Mouse (Mus musculus) v-Abl transformed pro-B cells (cell line): ENCODE measurements around the gene Fbxo2.

ENCODE experiments used
- in situ Hi-C, 2 experiments: fragments of 400-800 bp; cut with MboI; formaldehyde crosslinking; loops; one replicate each; pipeline ENCODE4 v1.15.1; 2025; ENCODE audit not compliant: unreplicated experiment in 2 of 2

Fbxo2 gene

GRCm38 (mm10) chr4:148140098-148141011 is 20.1 kb upstream of the Fbxo2 start:
- in situ Hi-C loops = no loop called here

GRCm38 (mm10) chr4:148143721-148144120 is 16.7 kb upstream of the Fbxo2 start:
- in situ Hi-C loops = no loop called here

GRCm38 (mm10) chr4:148147714-148148113 is 12.7 kb upstream of the Fbxo2 start:
- in situ Hi-C loops = no loop called here

- in situ Hi-C loops = no loop called here
Measured at GRCm38 (mm10) chr4:148149540-148149939, 10.9 kb upstream of the Fbxo2 start.

GRCm38 (mm10) chr4:148150242-148150641 is 10.2 kb upstream of the Fbxo2 start:
- in situ Hi-C loops = loop anchor here in 1 of 2 experiments (5.0 kb wide), 1 partner anchor 33 kb away; no protein-coding TSS in a partner anchor

GRCm38 (mm10) chr4:148150953-148151266 is 9.5 kb upstream of the Fbxo2 start:
- in situ Hi-C loops = loop anchor here in 1 of 2 experiments (5.0 kb wide), 1 partner anchor 34 kb away; no protein-coding TSS in a partner anchor

- in situ Hi-C loops = loop anchor here in 1 of 2 experiments (5.0 kb wide), 1 partner anchor 34 kb away; no protein-coding TSS in a partner anchor
Measured at GRCm38 (mm10) chr4:148151267-148152168, 8.9 kb upstream of the Fbxo2 start, which contains the start of gene Fbxo6. TSS of gene Fbxo6 (minus strand) at chr4:148152140.

- in situ Hi-C loops = loop anchor here in 1 of 2 experiments (5.0 kb wide), 1 partner anchor 35 kb away; no protein-coding TSS in a partner anchor
Measured at GRCm38 (mm10) chr4:148152547-148152946, 7.9 kb upstream of the Fbxo2 start.

- in situ Hi-C loops = loop anchor here in 1 of 2 experiments (5.0 kb wide), 1 partner anchor 37 kb away; no protein-coding TSS in a partner anchor
Measured at GRCm38 (mm10) chr4:148154006-148154405, 6.4 kb upstream of the Fbxo2 start.

GRCm38 (mm10) chr4:148154982-148155381 is 5.4 kb upstream of the Fbxo2 start:
- in situ Hi-C loops = loop anchor here in 1 of 2 experiments (5.0 kb wide), 1 partner anchor 38 kb away; no protein-coding TSS in a partner anchor

- in situ Hi-C loops = no loop called here
Measured at GRCm38 (mm10) chr4:148158436-148159348, 1.7 kb upstream of the Fbxo2 start.

GRCm38 (mm10) chr4:148159544-148160435 is 631 bp upstream of the Fbxo2 start:
- in situ Hi-C loops = loop anchor here in 1 of 2 experiments (5.0 kb wide), 1 partner anchor 197 kb away; no protein-coding TSS in a partner anchor

GRCm38 (mm10) chr4:148164002-148164439 is 3.6 kb downstream of the Fbxo2 start:
- in situ Hi-C loops = loop anchor here in 1 of 2 experiments (5.0 kb wide), 1 partner anchor 202 kb away; no protein-coding TSS in a partner anchor

- in situ Hi-C loops = loop anchor here in 1 of 2 experiments (5.0 kb wide), 1 partner anchor 202 kb away; no protein-coding TSS in a partner anchor
Measured at GRCm38 (mm10) chr4:148164461-148164860, 4.0 kb downstream of the Fbxo2 start.

GRCm38 (mm10) chr4:148165551-148165950 is 5.1 kb downstream of the Fbxo2 start:
- in situ Hi-C loops = loop anchor here in 1 of 2 experiments (5.0 kb wide), 1 partner anchor 53 kb away; no protein-coding TSS in a partner anchor

- in situ Hi-C loops = loop anchor here in 1 of 2 experiments (5.0 kb wide), 1 partner anchor 54 kb away; no protein-coding TSS in a partner anchor
Measured at GRCm38 (mm10) chr4:148166431-148166830, 6.0 kb downstream of the Fbxo2 start.

- in situ Hi-C loops = loop anchor here in 1 of 2 experiments (5.0 kb wide), 1 partner anchor 55 kb away; no protein-coding TSS in a partner anchor
Measured at GRCm38 (mm10) chr4:148166986-148167385, 6.6 kb downstream of the Fbxo2 start.

GRCm38 (mm10) chr4:148168287-148168686 is 7.9 kb downstream of the Fbxo2 start:
- in situ Hi-C loops = loop anchor here in 1 of 2 experiments (5.0 kb wide), 1 partner anchor 56 kb away; no protein-coding TSS in a partner anchor
